Mouse (Mus musculus) liver (tissue): ENCODE measurements around the gene Uchl5.

ENCODE experiments used
- DNase-seq: peaks from one replicate; pipeline ENCODE4 v3.0.0-alpha.2; 2020; ENCODE audit warnings: mixed read lengths

Uchl5 gene

DNA sequence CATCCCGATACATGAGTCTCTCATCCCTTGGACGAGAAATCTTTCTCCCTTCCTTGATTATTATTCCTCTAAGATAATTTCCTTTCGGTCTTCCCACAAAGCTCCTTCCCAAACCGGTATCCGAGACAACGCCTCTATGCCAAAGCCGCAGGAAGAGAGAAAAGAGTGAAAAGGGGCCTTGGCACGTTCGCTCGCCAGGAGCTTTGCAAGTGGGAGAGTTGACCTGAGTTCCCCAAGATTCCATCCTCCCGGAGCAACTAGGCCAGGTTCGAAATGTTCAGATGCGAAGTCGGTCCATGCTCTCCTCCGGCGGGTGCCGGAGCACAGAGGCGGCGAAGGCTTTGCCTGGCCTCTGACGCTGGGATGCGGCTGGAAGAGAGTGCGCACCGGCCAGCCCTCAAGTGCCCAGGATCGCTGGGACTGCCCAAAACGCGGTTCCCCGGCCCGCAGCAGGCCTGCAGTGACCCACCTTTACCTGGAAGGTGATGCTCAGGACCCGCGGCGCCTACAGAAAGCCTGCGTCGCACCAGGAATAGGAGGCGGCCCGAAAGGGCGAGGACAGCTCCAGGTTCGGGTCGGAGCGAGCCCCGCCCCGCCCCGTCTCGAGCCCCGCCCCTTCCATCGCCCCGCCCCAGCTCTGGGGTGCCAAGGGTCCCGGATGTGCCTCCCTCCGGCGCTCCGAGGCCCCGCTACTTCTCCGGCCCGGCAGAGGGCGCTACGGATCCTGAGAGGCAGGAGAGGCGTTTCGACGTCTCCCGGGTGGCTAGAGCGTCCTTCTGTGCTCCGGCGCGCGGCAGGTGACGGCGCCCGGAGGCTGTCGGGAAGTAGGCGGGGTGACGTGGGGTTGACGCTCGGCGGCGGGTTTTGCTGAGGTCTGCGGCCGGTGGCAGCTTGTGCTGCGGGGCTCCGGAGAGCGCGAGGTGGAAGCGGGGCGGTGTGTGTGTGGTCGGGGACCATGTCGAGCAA lies at the start of gene Uchl5, which contains the start of gene Trove2:
Uchl5 (plus strand) TSS at position 827 of the 966 bp plus-strand sequence.
Trove2 (minus strand) TSS at position 623 of the 966 bp plus-strand sequence.
- DNase-seq, result peak; percentile 100

DNA sequence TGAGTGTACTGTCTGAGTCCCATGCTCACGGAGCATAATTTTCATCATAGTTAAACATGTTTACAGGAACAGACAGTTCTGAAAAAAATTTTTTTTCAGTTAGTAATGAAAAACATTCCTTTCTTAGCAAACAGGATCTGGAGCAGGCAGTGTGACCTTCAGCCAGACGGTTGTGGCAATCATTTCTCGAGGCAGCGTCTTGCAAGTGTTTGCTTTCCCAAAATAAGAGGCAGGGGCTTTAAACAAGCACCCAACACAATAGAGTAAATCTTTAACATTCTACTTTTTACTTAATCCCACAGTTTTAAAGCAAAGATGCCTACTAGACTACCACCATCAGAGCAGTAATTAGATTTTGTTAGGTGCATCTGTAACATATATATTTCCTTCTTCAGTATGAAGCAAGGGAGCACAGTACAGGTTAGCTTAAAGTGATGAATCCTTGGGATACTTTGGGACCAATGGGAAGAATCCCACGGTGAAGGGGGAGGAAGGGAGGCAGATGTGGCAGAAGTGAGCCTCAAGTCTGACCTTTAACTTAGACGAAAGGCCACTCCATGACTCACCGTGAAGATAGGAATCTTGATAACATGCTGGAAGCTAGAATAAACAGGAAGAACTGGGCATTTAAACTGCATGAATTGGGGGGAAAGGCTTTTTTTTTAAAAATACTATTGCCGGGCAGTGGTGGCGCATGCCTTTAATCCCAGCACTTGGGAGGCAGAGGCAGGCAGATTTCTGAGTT lies 49.2 kb upstream of the Uchl5 start:
- no peak for DNase-seq

DNA sequence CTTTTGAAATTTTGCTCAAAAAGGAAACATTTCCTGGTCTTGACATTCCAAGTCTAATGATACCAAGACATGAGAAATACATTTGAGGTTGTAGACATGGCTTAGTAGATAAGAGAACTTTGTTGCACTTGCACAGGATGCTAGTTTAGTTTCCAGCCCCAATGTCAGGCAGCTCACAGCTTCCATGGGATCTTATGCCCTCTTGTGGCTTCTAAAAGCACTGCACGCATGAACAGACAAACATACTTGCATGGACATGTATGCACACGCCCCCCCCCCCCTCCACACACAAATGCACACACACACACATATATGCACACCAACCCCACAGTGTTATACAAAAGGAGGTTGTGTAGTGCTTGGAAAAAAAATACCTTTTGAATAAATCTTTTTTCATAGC lies 46.2 kb upstream of the Uchl5 start:
- peak; percentile 50 for DNase-seq

DNA sequence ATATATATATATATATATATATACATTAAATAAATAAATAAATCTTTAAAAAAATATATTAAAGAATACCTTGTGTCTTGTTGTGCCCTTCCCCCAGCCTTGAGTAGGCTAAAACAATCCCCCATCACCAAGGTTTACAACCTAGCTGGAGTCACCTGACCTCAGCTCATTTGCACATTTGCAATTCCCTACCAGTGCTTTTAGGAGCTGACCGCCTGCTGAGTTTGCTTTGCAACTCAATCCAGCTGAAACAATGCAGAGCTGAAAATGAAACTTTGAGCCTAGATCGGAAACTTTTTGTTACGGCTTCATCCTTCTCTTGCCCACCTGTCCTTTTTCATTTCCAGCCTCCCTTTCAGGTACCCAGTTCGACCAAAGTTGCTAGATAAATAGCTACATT lies 45.4 kb upstream of the Uchl5 start:
- no peak for DNase-seq

DNA sequence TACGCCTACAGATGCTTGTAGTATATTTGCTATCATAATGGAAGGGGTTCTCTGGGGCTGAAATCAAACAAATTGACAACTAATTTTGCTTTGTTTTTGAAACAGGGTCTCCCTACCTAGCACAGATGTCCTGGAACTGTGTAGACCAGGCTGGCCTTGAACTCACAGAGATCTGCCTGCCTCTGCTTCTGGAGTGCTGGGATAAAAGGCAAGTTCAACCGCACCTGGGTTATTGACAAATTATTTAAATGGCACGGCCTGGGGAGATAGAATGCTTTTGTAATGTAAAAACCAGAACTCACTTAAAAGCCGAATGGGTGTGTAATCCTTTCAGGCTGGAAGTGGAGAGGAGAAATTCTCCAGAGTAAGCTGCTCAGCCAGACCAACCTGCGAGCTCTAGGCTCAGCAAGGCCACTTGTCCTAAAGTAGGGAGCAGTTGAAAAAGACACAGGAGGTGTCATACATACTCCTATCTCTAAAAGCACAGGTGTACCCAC lies 43.1 kb upstream of the Uchl5 start:
- DNase-seq, result no peak

DNA sequence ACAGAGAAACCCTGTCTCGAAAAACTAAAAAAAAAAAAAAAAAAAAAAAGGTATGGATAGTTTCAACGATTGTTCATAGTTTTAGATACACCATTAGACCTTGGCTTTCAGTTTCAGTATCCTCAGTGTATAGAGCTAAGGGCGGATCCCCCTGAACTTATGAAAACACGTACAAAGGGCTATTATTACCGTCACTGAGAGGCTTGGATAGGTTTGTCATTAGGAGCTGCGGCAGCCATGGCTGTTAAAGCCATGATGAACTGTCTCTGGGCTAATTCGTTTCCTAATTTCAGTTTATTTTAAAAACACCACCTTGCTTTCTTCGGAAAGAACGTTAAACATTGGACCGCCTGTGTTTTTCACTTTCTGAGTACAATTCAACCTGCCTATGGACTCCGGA lies 38.3 kb upstream of the Uchl5 start:
- no peak for DNase-seq

DNA sequence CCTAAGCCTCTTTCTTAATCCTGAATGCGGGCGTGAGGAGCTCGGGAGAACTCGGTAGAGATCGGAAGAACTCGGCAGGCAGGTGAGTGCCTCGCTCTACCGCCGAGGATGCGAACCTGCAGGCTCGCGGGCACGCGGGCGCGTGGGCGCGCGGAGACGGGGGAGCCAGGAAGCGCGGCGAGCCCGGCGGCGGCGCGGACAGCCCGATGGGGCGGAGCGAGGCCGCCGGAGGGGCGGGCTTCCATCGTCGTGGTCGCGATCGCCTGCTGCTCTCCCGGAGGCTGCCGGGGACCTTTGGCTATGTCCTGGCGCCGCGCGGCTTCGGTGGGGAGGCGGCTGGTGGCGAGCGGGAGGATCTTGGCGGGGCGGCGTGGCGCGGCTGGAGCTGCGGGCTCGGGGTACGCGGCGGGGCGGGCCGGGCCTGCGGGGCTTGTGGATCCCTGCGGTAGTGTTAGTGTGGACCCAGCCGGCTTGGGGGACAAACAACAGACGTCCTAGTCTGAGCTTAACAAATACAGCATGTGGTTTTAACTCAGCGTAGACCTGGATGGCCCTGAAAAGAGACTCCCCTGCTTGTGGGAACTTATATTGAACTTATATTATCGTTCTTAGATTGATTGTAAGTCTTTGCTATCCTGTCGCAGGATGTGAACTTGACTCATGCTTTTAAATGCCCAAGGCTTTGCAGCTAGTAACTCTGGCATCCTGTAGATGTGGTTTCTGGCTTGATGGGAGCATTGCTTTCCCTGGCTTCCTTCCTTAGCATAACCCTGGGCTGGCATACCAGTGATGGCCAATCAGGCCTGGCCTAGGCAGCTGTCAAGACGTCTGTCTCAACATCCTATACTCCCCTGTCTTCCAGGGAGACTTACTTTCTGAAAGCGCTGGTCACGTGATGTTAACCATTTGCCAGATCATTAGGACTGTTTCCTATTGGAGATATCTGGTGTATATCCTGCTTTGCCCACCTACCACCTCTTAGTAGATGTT lies 37.4 kb upstream of the Uchl5 start:
- peak; percentile 92 for DNase-seq

DNA sequence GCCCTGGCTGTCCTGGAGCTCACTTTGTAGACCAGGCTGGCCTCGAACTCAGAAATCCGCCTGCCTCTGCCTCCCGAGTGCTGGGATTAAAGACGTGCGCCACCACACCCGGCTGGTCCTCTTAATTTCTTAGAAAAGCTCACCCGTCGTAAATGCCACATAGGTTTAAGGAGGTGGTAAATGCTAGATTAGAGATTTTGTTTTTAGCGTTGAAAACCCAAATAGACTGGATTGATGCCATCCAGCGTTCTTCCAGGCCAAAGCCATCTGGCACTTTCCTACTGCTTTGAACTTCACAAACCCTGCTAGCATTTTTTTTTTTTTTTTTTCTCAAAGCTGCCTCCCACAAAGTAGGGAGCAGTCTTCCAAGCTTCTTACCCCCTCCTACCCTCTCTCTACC lies 36.5 kb upstream of the Uchl5 start:
- no peak for DNase-seq

DNA sequence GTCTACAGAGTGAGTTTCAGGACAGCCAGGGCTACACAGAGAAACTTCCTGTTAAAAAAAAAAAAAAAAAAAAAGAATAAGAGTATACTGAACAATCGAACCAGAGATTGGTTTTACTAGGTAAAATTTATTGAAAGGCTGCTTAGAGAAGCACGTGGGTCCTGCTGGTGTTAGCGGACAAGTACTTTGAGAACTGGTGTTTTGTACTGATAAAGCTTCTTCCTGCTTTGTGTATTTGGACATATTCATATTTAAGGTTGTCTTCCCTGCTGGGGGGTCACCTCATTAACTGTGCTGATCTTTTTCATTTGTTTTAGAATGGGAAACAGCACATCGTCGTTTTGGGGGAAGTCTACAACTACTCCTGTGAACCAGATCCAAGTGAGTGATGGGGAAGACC lies 35.7 kb upstream of the Uchl5 start:
- DNase-seq, result no peak

DNA sequence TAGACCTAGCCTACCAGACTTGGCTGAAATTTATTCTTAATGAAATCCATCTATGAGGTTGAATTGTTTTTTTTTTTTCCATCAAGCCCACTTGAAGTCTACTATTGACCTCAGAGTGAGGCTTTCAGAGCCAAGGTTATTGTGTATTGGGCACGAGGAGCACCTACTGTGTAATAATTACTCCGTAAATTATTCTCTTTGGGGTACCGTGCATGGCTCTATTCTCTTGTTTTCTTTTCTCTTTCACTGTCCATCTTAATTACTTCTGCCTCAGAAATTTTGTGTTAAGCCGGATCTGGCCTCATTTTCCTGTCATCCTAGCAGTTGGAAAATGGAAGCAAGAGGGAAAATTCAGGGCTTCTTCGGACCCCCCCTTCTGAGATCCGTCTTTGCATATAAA lies 34.9 kb upstream of the Uchl5 start:
- no peak for DNase-seq

DNA sequence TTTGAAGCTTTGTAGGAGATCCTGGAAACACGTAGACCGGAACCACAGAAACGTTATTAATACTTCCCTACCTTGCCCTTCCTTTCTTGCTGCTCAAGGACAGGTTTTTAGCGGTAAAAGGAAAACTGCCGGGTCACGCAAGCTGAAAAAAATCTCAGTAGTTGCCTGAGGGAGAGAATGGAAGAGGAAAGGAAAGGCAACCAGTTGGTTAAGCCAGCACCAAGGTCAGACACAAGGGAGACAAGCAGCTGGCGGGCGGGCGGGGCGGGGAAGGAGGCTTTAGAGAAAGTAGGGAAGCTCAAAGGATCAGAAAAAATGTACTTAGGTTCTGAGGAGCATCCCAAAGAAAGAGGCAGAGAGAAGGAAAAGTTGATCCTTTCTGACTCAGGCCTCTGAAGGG lies 31.2 kb upstream of the Uchl5 start:
- no peak for DNase-seq

DNA sequence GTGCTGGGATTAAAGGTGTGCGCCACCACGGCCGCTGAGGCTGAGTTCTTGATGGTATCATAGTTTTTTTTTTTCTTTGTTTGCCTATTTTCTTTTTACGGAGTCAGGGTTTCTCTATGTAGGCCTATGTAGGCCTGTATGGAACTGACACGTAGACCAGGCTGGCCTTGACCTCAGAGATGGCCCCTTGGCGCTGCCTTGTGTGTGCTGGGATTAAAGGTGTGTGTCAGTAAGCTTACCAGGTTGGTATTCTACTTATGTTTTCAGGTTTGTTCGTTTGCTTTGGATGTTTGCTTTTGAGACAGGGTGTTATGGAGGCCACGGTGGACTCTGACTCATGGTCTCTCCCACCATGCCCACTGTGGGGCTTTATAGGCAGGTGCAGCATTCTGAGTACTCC lies 14.9 kb upstream of the Uchl5 start:
- DNase-seq, result no peak

DNA sequence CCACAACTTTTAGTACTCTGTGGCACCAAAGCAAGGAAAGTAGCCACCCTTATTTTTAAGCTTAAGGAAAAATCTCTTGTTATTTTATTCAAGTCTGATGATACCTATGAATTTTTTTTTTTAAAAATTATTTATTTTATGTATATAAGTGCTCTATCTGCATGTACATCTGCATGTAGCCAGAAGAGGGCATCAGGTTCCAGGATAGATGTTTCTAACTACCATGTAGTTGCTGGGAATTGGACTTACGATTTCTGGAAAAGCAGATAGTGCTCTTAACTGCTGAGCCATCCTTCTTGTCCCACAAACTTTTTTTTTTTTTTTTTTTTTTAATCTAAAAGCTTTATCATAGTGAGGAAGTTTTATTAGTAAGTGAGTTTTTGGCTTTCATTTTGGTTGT lies 12.6 kb upstream of the Uchl5 start:
- DNase-seq, result no peak

DNA sequence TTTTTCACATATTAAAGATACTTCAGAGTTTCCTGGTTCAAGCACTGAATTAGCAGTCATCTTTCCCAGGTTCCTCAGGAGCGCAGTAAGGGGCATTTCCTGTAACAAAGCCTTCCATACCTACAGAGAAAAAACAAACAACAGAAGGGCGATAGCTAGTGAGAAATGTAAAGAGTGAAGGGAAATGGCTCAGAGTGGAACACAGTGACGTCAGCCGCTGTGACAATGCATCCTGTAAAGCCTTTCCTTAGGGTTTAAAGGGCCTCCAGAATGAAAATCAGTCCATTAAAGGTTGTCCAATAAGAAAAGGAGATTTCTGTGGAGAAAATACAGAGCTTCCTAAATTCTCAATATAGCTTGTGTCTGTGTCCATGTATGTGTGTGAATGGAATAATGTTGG lies 11.3 kb upstream of the Uchl5 start:
- no peak for DNase-seq

DNA sequence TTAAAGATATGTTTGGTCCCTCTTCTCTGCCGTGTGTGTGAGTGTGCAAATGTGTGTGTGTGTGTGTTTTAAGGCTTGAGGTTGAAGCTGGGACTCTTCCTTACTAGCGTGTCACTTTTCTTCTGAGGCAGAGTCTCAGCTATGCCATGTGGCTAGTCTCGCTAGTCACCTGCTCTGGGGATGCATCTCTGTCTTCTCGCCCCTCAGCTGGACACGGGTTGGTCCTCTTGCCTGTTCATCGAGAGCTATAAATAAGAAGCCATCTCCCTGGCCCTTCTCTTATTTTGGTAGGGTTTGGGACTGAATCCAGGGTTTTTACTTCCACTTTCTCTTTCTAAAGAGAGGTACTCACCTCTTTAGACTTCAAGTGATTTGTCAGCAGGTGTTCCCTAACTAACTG lies 10.8 kb upstream of the Uchl5 start:
- no peak for DNase-seq

DNA sequence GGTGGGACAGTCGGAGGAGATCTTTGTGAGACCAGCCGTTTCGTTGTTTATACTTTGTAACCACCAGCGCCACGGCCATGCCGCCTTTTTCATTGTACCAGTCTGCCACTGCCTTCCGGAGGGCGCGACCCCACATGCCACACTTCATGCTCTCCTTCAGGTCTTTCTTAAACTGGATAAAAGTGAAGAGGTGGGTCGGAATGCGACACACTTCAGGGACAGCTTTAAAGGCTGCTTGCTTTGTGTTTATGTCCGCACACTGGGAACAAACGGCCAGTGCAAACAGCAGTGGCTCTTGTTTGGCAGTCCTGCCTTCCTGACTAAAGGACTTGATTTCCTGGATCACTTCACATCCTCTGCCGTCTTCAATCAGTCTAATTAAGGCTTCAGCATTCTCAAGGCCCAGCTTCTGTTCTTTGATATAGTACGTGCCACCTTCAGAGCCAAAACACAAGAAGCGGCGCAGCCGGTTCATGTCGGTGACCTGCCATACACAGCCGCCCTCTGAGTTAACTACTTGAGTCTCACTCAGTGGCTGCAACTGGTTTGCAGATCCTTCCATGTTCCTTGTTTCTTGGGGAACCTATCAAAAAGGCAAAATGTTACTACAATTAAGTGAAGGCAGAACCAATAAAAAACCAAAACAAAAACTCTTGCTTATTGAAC lies 6.5 kb upstream of the Uchl5 start:
- DNase-seq, result no peak

DNA sequence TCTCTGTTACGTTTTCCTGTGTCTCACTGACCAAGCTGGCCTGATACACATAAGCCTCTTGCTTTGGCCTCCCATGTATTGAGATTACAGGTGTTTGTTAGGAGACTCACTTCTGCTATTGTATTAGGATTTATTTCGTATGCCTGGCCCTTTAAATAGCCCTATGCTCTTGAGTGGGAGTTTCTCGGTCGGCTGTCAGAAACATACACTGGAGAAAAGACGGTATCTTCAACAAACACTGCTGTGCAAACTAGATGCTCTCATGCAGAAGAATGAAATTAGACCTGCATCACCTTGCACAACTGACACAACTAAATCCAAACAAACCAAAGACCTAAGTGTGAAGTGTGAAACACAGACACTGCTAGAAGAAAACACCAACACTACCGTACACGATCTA lies 4.0 kb upstream of the Uchl5 start:
- DNase-seq, result no peak

DNA sequence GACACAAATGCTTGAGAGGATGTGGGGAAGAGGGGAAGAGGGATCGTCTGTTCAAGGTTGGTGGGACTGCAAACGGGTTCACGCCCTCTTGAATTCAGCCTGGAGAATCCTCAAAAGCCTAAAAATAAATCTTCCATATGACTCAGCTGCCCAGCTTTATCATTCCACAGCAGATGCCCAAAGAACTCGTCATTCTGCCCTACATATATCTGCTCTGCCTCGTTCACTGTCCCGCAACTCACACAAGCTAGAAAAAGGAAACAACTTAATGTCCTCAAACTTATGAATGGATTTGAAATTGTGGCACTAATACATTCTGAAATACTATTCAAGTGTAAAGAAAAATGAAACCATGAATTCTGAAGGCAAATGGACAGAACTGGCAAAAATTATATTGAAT lies 3.2 kb upstream of the Uchl5 start:
- DNase-seq, result no peak

DNA sequence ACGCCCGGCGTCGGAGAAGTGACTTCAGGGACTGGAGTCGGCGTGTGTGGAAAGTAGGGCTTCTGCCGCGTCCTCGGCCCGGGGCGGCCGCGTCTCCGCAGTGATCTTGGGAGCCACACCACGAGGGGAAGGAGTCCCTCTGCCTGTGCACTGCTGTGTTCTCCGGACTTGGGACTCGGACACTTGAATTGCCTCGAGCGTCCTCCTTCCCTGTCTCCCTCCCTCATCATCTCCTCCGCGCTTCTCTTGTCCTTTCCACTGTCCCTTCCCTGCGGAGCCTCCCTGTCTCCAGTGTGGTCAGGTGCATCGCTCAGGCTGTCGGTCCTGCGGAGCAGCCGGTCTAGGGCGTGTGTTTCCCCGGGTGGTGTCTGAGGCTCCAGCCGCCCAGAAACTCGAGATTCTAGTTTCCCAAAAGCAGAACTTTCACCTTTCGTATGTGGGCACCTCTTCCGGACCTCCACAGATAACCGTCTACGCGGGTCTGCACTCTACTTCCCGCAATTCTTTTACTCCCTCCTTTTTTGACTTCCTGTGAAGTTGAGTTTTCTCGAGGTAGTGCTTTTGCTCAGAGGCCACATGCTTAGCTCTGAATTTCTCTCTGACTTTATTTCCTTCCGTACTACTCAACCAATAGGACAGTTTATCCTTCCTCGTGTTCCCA lies 616 bp downstream of the Uchl5 start:
- peak; percentile 65 for DNase-seq

DNA sequence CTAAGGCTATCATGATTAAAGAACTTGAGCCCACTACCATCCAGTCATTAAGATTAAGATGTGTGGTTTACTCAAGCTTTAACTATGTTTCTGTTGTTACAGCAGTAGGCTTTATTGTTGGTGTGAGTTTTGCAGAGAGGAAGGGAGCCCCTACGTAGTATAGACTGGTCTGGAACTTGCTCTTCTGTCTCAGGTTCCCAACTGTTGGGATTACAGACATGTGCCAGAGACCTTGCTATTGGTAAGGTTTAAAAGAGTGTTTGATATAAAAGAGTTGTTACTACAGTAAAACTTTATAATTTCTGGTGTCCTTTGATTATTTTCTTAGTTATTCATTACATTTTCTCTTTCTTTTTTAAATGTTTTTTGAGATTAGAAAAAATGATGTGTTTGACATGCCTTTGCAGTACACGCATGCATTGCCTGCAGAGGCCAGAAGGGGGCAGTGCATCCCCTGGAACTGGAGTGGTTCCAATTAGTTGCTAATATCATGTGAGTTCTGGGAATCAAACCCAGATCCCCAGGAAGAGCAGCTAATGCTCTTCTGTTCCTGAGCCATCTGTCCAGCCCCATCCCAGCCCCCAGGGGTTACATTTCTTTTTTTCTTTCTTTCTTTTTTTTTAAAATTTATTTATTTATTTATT lies 11.6 kb downstream of the Uchl5 start:
- peak; percentile 71 for DNase-seq

DNA sequence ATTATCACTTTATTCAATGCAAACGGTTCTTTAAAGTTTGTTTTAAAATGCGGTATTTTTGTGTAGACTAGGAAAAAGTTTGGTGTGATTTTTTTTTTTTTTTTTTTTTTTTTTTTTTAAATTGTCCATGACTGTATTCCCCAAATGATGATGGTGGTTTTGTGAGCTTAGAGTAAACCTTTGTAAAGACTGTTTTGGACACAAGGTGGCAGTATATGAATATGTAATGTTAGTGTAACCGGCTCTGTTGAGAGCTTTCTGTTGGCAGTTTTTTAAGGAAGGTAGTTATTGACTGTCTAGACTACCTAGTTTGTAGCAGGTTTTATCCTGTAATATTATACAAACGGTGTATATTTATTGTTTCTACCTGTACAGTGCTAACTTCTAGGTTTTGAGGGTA lies 26.5 kb downstream of the Uchl5 start:
- DNase-seq, result no peak
